8 mouse cellular contexts compared by ENCODE assay signal in the genomic region with DNA sequence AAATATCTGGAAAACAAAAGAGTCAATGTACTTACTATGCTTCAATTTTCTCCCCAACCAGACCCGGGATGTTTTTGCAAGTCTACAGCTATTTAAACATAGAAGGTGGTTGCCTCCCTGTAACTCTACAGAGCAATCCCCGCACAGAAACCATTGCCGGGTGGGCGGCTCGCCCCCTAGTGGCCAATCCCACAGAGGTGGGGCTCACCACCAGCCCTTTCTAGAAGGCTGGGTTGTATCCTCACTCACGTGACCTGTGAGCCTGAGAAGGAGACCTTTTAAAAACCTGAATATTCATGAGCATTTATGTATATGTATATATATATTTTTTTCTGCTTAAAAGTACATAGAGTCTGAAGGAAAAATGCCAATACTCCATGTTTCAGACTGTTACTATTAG. TPM values are rescaled to one million over a fixed set of nuclear protein-coding genes. Genes with fewer than 3 reads are reported as not detected.
DNase-seq lines count a peak whose midpoint lies in the region; ATAC-seq lines count a peak whose summit lies in the region.

No protein-coding gene starts in this region.

- H3K9me3 ChIP-seq in heart, embryonic 11.5 days (replicated peaks; ENCODE audit: control insufficient read depth, low read length), result no peaks in the 10 kb centered on the region
- no peaks in the 10 kb centered on the region for H3K9me3 ChIP-seq in hindbrain, embryonic 11.5 days (ENCODE audit: control insufficient read depth, low read length)
- no peaks in the 10 kb centered on the region for H3K9me3 ChIP-seq in midbrain, embryonic 11.5 days (ENCODE audit: control insufficient read depth, low read length)
- no peaks in the 10 kb centered on the region for H3K9me3 ChIP-seq in stomach, embryonic 15.5 days

- 15% methylated on average over 6 of the region's 6 CpGs for WGBS in heart, embryonic 11.5 days (ENCODE audit: insufficient replicate concordance)
- 12% methylated on average over 6 of the region's 6 CpGs for WGBS in hindbrain, embryonic 11.5 days
- 12% methylated on average over 6 of the region's 6 CpGs for WGBS in midbrain, embryonic 11.5 days
- WGBS in stomach, embryonic 15.5 days, result 9% methylated on average over 6 of the region's 6 CpGs

- H3K9ac ChIP-seq in heart, embryonic 11.5 days (ENCODE audit: low read depth, low read length), result no peak overlapping the region
- H3K9ac ChIP-seq in hindbrain, embryonic 11.5 days (ENCODE audit: low read depth, low read length), result no peak overlapping the region
- no peak overlapping the region for H3K9ac ChIP-seq in midbrain, embryonic 11.5 days (ENCODE audit: low read length)
- H3K9ac ChIP-seq in stomach, embryonic 15.5 days, result no peak overlapping the region

- intact Hi-C loops in left cerebral cortex, postnatal 36 days (cut with DNase I), result loop anchor here (10.0 kb wide), 1 partner anchor 148 kb away; a partner anchor contains a TSS

- H3K36me3 ChIP-seq in heart, embryonic 11.5 days (ENCODE audit: control insufficient read depth, insufficient read depth, low read length), result no peaks in the 10 kb centered on the region
- no peaks in the 10 kb centered on the region for H3K36me3 ChIP-seq in hindbrain, embryonic 11.5 days (ENCODE audit: control insufficient read depth, insufficient read depth, low read length)
- H3K36me3 ChIP-seq in midbrain, embryonic 11.5 days (ENCODE audit: control insufficient read depth, insufficient read depth, low read length), result no peaks in the 10 kb centered on the region
- H3K36me3 ChIP-seq in stomach, embryonic 15.5 days, result no peaks in the 10 kb centered on the region

- no peak overlapping the region for H3K27ac ChIP-seq in heart, embryonic 11.5 days (ENCODE audit: low read depth, low read length)
- H3K27ac ChIP-seq in hindbrain, embryonic 11.5 days (ENCODE audit: low read depth, low read length), result no peak overlapping the region
- H3K27ac ChIP-seq in midbrain, embryonic 11.5 days (ENCODE audit: low read depth, low read length), result no peak overlapping the region
- H3K27ac ChIP-seq in stomach, embryonic 15.5 days, result peak overlapping the region; percentile 71; the same call in 1 of the 2 replicates

- no peak overlapping the region for H3K4me3 ChIP-seq in heart, embryonic 11.5 days (ENCODE audit: low read depth, low read length)
- H3K4me3 ChIP-seq in hindbrain, embryonic 11.5 days (ENCODE audit: low read depth, low read length), result no peak overlapping the region
- no peak overlapping the region for H3K4me3 ChIP-seq in midbrain, embryonic 11.5 days (ENCODE audit: low read depth, low read length)
- H3K4me3 ChIP-seq in stomach, embryonic 15.5 days (replicated peaks), result no peak overlapping the region

- H3K4me1 ChIP-seq in heart, embryonic 11.5 days (ENCODE audit: control insufficient read depth, insufficient read depth, low read length), result no peaks in the 10 kb centered on the region
- H3K4me1 ChIP-seq in hindbrain, embryonic 11.5 days (replicated peaks; ENCODE audit: control insufficient read depth, insufficient read depth, low read length), result no peaks in the 10 kb centered on the region
- H3K4me1 ChIP-seq in midbrain, embryonic 11.5 days (ENCODE audit: control insufficient read depth, insufficient read depth, low read length), result no peaks in the 10 kb centered on the region
- H3K4me1 ChIP-seq in stomach, embryonic 15.5 days, result peaks cover 10% of the 10 kb centered on the region; the same call in 1 of the 2 replicates

- no peak overlapping the region for H3K4me2 ChIP-seq in heart, embryonic 11.5 days
- H3K4me2 ChIP-seq in hindbrain, embryonic 11.5 days (replicated peaks; ENCODE audit: low read depth, low read length), result no peak overlapping the region
- H3K4me2 ChIP-seq in midbrain, embryonic 11.5 days, result no peak overlapping the region
- no peak overlapping the region for H3K4me2 ChIP-seq in stomach, embryonic 15.5 days

- ATAC-seq in heart, embryonic 11.5 days (replicated peaks; ENCODE audit: insufficient number of reproducible peaks, low FRiP score, low TSS enrichment), result no peak; the same call in 1 of the 2 replicates
- ATAC-seq in hindbrain, embryonic 11.5 days (ENCODE audit: low FRiP score), result peak; percentile 75; the same call in 1 of the 2 replicates
- ATAC-seq in midbrain, embryonic 11.5 days (ENCODE audit: low FRiP score), result peak; percentile 78
- ATAC-seq in stomach, embryonic 15.5 days (ENCODE audit: insufficient read depth, low FRiP score, low read depth), result peak; percentile 47; the same call in 1 of the 2 replicates

- peak; percentile 88 for DNase-seq in heart, adult 11 months
- peak; percentile 76 for DNase-seq in adrenal gland, postnatal 14 days
- peak; percentile 68 for DNase-seq in embryo, embryonic 9.5 days (ENCODE audit: extremely low spot score)
- DNase-seq in hindbrain, embryonic 11.5 days (ENCODE audit: low spot score), result peak; percentile 78
- DNase-seq in left cerebral cortex, postnatal 36 days (ENCODE audit: low spot score in 2 of 2), result peak; percentile 22 to 30
- DNase-seq in midbrain, embryonic 11.5 days (ENCODE audit: low spot score, missing footprints), result peak; percentile 85

- H3K27me3 ChIP-seq in heart, embryonic 11.5 days (ENCODE audit: control insufficient read depth, insufficient read depth, low read length), result no peaks in the 10 kb centered on the region
- no peaks in the 10 kb centered on the region for H3K27me3 ChIP-seq in hindbrain, embryonic 11.5 days (ENCODE audit: control insufficient read depth, insufficient read depth, low read length)
- H3K27me3 ChIP-seq in midbrain, embryonic 11.5 days (ENCODE audit: control insufficient read depth, insufficient read depth, low read length), result no peaks in the 10 kb centered on the region
- H3K27me3 ChIP-seq in stomach, embryonic 15.5 days (replicated peaks), result no peaks in the 10 kb centered on the region

RNA-seq across cellular contexts. Expression of a gene that starts 49.9 kb away (rescaled TPM):
- polyA plus RNA-seq in heart, embryonic 11.5 days (2014; fragmentation: Nextera tagmentation; extraction: Ambion mirVana), result 4.0 and 4.1 TPM in 2 replicates
- total RNA-seq in adrenal gland, postnatal 14 days (2021), result 0.38 and 0.48 TPM in 2 replicates
- polyA plus RNA-seq in hindbrain, embryonic 11.5 days (2014; fragmentation: Nextera tagmentation; extraction: Ambion mirVana), result 2.8 and 3.7 TPM in 2 replicates
- under 1 TPM; 0.77 to 0.94 TPM for total RNA-seq in left cerebral cortex, postnatal 36 days (2021)
- polyA plus RNA-seq in midbrain, embryonic 11.5 days (2014; fragmentation: Nextera tagmentation; extraction: Ambion mirVana), result 2.9 and 3.0 TPM in 2 replicates
- polyA plus RNA-seq in stomach, embryonic 15.5 days (2015; fragmentation: Nextera tagmentation; extraction: Ambion mirVana), result 0.42 and 0.67 TPM in 2 replicates

Comparison
In these comparisons a context has a peak if more than half of its experiments do, and no peak if none do; other contexts are left out.
1. DNase-seq: peak in every context shown above with its lines; median percentile 88 in heart, adult 11 months; 85 in midbrain, embryonic 11.5 days; 78 in hindbrain, embryonic 11.5 days; 76 in adrenal gland, postnatal 14 days; 68 in embryo, embryonic 9.5 days; 26 in left cerebral cortex, postnatal 36 days.